Mouse (Mus musculus) forebrain, embryonic 13.5 days (tissue): ENCODE results near the gene Tmem104. TPM values are rescaled to one million over a fixed set of nuclear protein-coding genes. Genes with fewer than 3 reads are reported as not detected.
A peak's percentile ranks its signal among the peaks of the same experiment; 100 is the strongest.

Source experiments
- ATAC-seq: fragments of 200-750 bp; cut with Nextera tagmentation; 2 replicates; pipeline ENCODE4 v1.8.0; 2017
- H3K27ac ChIP-seq: fragments of 300-500 bp; sonication (generic); 2 replicates; pipeline ENCODE4 v1.5.1; 2015; ENCODE audit warnings: inconsistent platforms, mild to moderate bottlenecking, moderate library complexity
- H3K27me3 ChIP-seq: fragments of 300-500 bp; sonication (generic); 2 replicates; pipeline ENCODE4 v1.6.1; 2015; ENCODE audit warnings: mild to moderate bottlenecking, inconsistent platforms
- H3K36me3 ChIP-seq: fragments of 300-500 bp; sonication (generic); 2 replicates; pipeline ENCODE4 v1.6.1; 2015; ENCODE audit warnings: mild to moderate bottlenecking, inconsistent platforms; ENCODE audit not compliant: poor library complexity, severe bottlenecking
- H3K4me1 ChIP-seq: fragments of 300-500 bp; sonication (generic); 2 replicates; pipeline ENCODE4 v1.6.1; 2015; ENCODE audit warnings: inconsistent platforms
- H3K4me2 ChIP-seq: fragments of 300-500 bp; sonication (generic); 2 replicates; pipeline ENCODE4 v1.6.1; 2015; ENCODE audit warnings: inconsistent platforms, mild to moderate bottlenecking, moderate library complexity
- H3K4me3 ChIP-seq: fragments of 300-500 bp; sonication (generic); 2 replicates; pipeline ENCODE4 v1.5.1; 2015; ENCODE audit warnings: mild to moderate bottlenecking, inconsistent platforms
- H3K9ac ChIP-seq: fragments of 300-500 bp; sonication (generic); 2 replicates; pipeline ENCODE4 v1.6.1; 2015; ENCODE audit warnings: mild to moderate bottlenecking, inconsistent platforms
- H3K9me3 ChIP-seq: fragments of 300-500 bp; sonication (generic); replicated peaks from 2 replicates; pipeline ENCODE4 v1.6.1; 2016; ENCODE audit warnings: inconsistent platforms
- WGBS: fragments of 180-500 bp; shearing (Covaris S2); methylation state at CpG from one replicate; pipeline ENCODE4 v1.1.7; 2015; 5-methylcytosine and 5-hydroxymethylcytosine counted together
- polyA plus RNA-seq: library from polyadenylated mRNA; unstranded; fragments of >200 nt; fragmentation: Nextera tagmentation; extraction: Ambion mirVana; gene quantifications from 2 replicates; pipeline ENCODE4 v1.2.1, GENCODE M21; 2015

The Tmem104 gene
- polyA plus RNA-seq, 1 experiment from 2014 or later, result 7.8 TPM

DNA sequence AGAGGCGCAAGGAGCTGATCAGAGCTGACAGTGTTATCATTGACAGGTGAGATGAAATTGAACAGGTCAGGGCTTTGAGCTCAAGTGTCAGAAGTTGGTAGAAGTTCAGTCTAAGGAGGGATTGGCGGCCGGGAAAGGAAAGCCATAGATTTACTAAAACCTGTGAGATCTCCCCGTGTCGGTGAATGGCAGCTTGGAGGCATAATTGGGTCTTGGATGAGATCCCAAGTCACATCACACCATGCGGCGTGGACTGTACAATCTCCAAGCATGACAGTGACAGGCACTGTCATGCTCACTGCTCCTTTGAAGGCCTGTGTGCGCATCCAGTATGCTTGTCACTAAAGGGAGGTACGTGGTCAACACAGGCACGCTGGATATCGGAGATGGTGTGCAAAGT, 75.7 kb downstream of the Tmem104 start:
- Histone ChIP-seq H3K9me3 (no peaks in the 10 kb centered on the region), H3K27ac (no peak overlapping the region), H3K27me3 (peaks cover 97% of the 10 kb centered on the region), H3K9ac (no peak overlapping the region), H3K36me3 (peaks cover 2% of the 10 kb centered on the region; the same call in 1 of the 2 replicates), H3K4me3 (no peak overlapping the region), H3K4me1 (peaks cover 28% of the 10 kb centered on the region), H3K4me2 (no peak overlapping the region)
- ATAC-seq, result no peak
- WGBS, result 72% methylated on average over 11 of the region's 11 CpGs

DNA sequence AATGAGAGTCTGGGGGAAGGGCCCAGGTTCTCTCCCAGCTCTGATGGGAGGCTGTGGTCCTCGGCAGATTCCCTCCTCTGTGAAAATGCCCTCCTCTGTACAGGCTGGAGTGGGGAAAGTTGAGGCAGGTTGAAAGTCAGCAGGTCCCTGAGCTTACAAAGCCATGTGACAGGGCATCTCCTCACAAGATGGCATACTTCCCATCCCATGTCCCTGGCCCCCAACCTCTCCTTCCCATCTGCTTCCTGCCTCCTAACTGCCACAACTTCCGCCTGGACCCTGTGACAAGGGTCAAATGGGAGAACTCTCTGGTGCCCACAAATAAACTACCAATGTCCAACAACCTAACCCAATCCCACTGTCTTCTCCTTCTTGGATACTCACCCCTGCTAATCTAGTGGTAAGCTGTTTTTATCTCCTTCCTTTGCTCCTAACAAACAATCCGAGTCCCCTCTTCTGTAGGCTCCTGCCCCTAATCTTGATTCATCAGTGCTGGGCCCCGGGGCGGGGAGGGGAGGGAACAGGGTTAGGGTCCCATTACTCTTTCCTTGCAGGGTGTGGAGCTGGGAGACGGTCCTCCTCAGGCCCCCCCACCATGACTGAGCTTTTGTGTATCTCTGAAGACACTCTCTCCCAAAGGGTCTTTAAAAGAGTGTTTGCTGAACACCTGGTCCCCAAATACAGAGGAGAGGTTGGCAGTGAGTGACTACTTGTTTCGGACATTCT, 77.0 kb downstream of the Tmem104 start:
- H3K27ac ChIP-seq, result no peak overlapping the region
- peaks cover 25% of the 10 kb centered on the region for H3K4me1 ChIP-seq
- no peak overlapping the region for H3K9ac ChIP-seq
- no peak overlapping the region for H3K4me3 ChIP-seq
- H3K36me3 ChIP-seq, result peaks cover 15% of the 10 kb centered on the region
- 59% methylated on average over 7 of the region's 7 CpGs for WGBS
- ATAC-seq, result no peak
- no peaks in the 10 kb centered on the region for H3K9me3 ChIP-seq
- H3K4me2 ChIP-seq, result 0 out of 2 replicates have a peak overlapping the region, but pooled peaks have one; percentile 56
- peaks cover 97% of the 10 kb centered on the region for H3K27me3 ChIP-seq

DNA sequence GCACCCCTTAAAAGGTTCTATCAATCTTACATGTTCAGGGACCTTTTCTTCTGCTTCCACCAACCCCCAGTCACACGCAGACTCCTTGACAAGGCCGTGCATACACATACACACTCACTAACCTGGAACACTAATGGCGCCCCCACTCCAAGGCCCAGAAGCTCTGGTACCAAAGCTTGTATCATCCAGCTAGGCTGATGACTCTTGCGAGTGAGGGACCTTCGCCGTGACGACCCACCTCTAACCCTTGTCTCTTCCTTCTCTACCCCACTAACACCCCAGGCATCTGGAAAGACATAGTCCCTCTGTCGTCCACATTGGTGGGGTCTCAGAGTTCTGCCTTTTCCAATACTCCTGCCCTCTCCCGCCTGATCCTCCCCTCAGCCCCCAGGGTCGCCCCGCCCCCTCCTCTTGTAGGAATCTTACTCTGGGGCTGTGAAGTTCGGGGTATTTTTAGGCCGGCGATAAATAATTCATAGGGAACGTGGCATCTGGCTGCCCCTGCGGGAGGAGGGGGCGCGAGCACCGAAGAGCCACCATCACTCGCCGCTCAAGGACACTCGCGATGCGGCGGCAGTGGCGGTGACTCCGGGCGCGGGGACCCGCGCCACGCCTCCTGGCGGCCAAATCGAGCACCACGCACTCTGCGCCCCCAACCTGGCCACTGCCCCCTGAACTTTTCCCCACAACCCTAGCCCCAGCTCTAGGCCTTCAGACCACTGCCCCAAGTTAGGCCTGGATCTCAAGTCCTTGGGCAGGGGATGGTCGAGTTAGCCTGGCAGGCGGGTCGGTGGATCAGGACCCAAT, 77.8 kb downstream of the Tmem104 start:
- WGBS, result 6% methylated on average over 39 of the region's 39 CpGs
- 0 out of 2 replicates have a peak overlapping the region, but pooled peaks have one; percentile 30 for H3K9ac ChIP-seq
- H3K4me3 ChIP-seq, result peak overlapping the region; percentile 31

DNA sequence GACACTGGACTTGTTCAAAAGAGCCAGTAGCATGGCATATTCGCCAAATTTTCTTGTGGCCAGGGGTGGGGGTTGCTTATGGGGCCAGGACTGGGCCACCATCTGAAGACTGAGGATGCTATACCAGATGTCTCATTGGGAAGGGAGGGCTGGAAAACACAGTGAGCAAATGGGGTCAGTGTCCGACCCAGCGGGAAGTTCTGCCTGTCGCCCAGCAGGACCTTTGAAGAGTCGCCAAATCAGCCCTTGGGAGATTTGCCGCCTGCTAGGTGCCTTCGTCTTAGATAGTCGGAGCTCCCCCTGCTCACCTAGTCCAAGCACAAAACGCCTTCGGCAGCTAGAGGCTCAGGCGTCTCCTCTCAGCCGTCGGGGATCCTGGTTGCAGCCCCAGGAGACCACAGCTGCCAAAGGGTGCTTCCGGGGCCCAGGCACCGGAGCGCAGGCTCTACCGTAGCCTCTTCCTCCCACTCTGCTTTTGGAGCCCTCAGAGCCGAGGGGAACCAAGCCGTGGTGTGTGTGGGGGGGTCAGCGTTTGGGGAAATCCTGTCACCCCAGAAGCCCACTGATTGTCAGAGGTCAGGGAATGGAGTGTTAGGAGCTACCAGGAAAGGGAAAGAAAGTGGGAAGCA, 78.6 kb downstream of the Tmem104 start:
- H3K36me3 ChIP-seq, result peaks cover 18% of the 10 kb centered on the region
- H3K4me3 ChIP-seq, result peak overlapping the region; percentile 36; the same call in 1 of the 2 replicates
- H3K4me2 ChIP-seq, result peak overlapping the region; percentile 58
- WGBS, result 4% methylated on average over 20 of the region's 20 CpGs
- ATAC-seq, result no peak
- peaks cover 29% of the 10 kb centered on the region for H3K4me1 ChIP-seq
- H3K27ac ChIP-seq, result no peak overlapping the region
- H3K9ac ChIP-seq, result 0 out of 2 replicates have a peak overlapping the region, but pooled peaks have one; percentile 30
- no peaks in the 10 kb centered on the region for H3K9me3 ChIP-seq
- peaks cover 81% of the 10 kb centered on the region for H3K27me3 ChIP-seq

More for the DNA sequence above, 77.8 kb downstream of the Tmem104 start:
- H3K27ac ChIP-seq, result no peak overlapping the region
- peaks cover 25% of the 10 kb centered on the region for H3K4me1 ChIP-seq
- H3K27me3 ChIP-seq, result peaks cover 89% of the 10 kb centered on the region
- H3K9me3 ChIP-seq, result no peaks in the 10 kb centered on the region
- 0 out of 2 replicates have a peak, but pooled peaks have one; percentile 25 for ATAC-seq
- H3K4me2 ChIP-seq, result peak overlapping the region; percentile 56
- peaks cover 18% of the 10 kb centered on the region for H3K36me3 ChIP-seq

DNA sequence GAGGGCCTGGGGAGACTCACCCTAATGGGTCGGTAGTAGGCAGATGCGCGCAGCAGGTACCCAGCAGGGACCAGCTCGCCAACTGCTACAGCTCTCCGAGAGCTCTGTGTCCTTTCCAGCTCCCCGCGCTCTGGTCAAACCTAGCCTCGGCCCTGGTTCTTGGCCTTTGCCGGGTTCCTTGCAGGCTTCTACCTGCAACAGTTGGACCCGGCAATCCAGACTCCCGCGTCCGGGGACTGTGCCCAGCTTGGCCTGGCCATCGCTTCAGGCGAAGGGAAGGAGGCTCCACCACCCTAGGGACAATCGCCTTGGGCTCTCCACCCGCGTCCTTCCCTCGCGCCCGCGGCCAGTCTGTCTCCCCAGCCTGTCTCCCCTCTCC, 79.1 kb downstream of the Tmem104 start:
- H3K27me3 ChIP-seq, result peaks cover 76% of the 10 kb centered on the region
- H3K4me1 ChIP-seq, result peaks cover 29% of the 10 kb centered on the region
- 0 out of 2 replicates have a peak overlapping the region, but pooled peaks have one; percentile 26 for H3K9ac ChIP-seq
- H3K4me2 ChIP-seq, result peak overlapping the region; percentile 58
- peaks cover 22% of the 10 kb centered on the region for H3K36me3 ChIP-seq
- H3K4me3 ChIP-seq, result peak overlapping the region; percentile 36
- no peak for ATAC-seq
- WGBS, result 2% methylated on average over 22 of the region's 22 CpGs
- no peaks in the 10 kb centered on the region for H3K9me3 ChIP-seq
- H3K27ac ChIP-seq, result no peak overlapping the region

DNA sequence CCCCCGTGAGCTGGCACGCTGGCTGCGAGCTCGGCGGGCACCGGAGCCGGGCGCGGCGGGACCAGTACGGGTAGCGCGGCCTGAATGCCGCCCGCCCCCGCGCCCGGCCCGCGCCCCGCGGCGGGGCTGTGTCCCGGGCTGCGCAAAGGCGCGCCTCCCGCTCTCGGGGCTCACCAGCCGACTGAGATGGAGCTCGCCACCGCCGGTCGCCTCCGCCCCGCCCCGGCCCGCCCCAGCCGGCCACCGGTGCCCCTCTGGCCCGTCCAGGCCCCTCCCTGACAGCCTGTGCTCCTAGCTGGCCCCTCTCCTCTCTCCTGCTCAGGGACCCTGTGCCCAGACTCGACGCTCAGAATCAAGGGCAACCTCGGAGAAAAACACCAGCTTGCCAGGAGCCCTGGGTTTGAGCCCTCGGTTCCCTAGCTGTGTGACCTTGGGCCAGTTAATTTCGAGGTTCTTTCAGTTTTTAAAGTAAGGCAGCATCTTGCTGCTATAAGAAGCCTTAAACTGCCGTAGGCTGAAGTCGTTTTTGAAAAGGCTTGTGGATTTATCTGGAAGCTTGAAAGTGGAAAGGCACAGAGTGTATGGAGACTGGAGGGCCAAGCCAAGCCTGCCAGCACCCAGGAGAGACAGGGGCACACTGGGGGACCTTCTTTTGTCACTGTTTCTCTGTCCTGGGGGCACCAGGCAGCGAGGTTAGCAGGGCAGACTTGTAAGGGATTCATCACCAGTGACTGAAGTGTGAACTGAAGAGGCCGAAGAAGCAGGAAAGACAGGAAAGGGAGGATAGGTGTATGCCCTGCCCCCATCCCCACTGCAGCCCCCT, 80.0 kb downstream of the Tmem104 start, which contains the start of gene Grin2c:
TSS of gene Grin2c (minus strand) at position 183 of the 823 bp plus-strand sequence.
- Histone ChIP-seq H3K36me3 (peaks cover 25% of the 10 kb centered on the region), H3K27me3 (peaks cover 67% of the 10 kb centered on the region), H3K4me2 (peak within 1 kb of the TSS; percentile 58), H3K9me3 (no peaks in the 10 kb centered on the region), H3K27ac (no peak within 1 kb of the TSS), H3K4me1 (peaks cover 29% of the 10 kb centered on the region), H3K4me3 (peak within 1 kb of the TSS; percentile 36), H3K9ac (peak within 1 kb of the TSS; percentile 26; the same call in 1 of the 2 replicates)
- 21% methylated on average over 11 of the region's 50 CpGs for WGBS
- no peak for ATAC-seq

DNA sequence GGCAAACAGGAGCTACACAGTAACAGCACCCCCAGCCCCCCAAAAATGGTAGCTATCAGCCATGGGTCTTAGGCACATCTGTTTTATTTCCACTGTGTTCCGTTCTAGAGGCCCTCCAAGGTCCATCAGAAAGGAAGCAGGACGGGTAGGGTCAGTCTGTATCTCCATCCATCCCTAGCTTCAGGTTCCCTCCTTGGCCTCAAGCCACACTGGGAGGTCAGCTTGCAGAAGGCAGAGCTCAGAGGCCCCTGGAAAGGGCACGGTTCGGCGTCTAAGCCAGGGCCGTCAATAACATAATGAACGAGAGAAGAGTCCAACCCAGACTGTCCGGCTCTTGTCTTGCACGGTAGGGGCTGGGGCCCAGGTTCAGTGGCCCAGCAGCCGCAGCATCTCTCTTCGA, 80.7 kb downstream of the Tmem104 start:
- H3K9ac ChIP-seq, result no peak overlapping the region
- H3K9me3 ChIP-seq, result no peaks in the 10 kb centered on the region
- H3K4me1 ChIP-seq, result peaks cover 29% of the 10 kb centered on the region
- WGBS, result 83% methylated on average over 11 of the region's 11 CpGs
- ATAC-seq, result no peak
- no peak overlapping the region for H3K27ac ChIP-seq
- no peak overlapping the region for H3K4me3 ChIP-seq
- peaks cover 60% of the 10 kb centered on the region for H3K27me3 ChIP-seq
- H3K4me2 ChIP-seq, result no peak overlapping the region
- H3K36me3 ChIP-seq, result peaks cover 25% of the 10 kb centered on the region

DNA sequence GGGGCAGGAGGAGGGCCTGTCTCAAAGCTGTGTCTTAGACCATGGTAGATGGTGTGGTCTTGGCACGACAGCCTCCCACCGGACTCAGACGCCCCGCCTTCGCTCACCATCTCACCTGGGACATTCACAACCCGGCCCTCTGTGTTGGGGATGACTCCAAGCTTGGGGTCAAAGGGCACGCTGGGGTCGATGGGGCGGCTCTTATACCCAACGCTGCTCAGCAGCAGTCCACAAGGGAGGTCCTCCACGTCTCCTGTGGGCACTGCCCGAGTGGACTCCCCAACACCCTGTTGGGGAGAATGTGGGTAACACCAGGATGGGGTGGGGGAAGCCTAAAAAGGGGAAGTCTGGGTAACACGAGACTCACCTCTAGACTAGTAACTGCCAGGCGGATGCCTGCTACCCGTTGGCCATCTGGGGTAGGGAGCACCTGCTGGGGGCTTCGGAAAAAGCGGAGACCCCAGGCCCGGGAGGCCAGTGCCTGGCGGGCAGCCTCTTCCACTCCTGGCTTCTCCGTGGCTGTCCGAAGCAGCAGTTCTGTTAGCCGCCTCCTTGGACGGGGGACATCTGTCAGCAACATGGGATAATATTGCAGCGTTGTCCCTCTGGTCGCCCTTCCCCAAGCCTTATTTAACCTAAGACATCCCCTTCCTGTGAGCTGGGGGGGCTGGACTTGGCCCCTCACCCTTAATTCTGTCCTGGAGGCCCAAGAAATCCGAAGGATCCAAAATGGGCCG, 82.2 kb downstream of the Tmem104 start:
- H3K9ac ChIP-seq, result no peak overlapping the region
- no peak overlapping the region for H3K27ac ChIP-seq
- ATAC-seq, result no peak
- no peak overlapping the region for H3K4me2 ChIP-seq
- H3K4me3 ChIP-seq, result no peak overlapping the region
- WGBS, result 91% methylated on average over 27 of the region's 27 CpGs
- H3K4me1 ChIP-seq, result peaks cover 29% of the 10 kb centered on the region
- H3K36me3 ChIP-seq, result peaks cover 25% of the 10 kb centered on the region
- peaks cover 49% of the 10 kb centered on the region for H3K27me3 ChIP-seq
- H3K9me3 ChIP-seq, result no peaks in the 10 kb centered on the region

DNA sequence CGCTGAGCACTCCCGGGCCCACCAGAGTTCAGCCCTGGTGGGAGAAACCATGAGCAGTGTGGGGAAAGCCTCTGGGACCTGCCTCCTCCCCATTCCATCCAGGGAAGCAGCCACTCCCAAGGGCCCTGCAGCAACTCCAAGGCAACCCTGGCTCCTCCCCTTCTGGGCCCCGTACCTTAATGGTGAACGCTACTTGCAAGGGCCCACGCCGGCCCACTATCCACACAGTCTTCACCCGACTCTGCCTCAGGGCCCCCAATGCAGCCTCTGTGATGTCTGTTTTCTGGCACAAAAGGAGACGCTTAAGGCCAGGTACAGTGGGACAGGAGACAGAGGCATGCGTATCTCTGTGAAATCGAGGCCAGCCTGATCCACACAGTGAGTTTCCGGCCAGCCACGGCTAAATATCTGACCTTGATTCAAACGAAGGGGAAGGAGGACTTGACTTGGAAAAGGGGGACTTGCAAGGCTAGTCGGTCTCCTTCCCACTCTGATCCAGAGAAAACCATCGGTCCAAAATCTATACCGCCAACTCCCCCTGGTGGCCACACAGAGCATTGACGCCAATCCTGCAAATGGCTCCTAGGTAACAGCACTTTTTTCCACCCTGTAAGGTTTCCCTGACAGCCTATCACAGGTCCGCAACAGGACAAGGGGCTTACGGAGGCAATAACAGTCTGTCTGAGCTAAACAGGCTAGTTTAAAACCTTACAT, 83.0 kb downstream of the Tmem104 start:
- peaks cover 25% of the 10 kb centered on the region for H3K36me3 ChIP-seq
- no peaks in the 10 kb centered on the region for H3K9me3 ChIP-seq
- peaks cover 30% of the 10 kb centered on the region for H3K4me1 ChIP-seq
- 29% methylated on average over 18 of the region's 19 CpGs for WGBS
- no peak overlapping the region for H3K27ac ChIP-seq
- no peak overlapping the region for H3K9ac ChIP-seq
- H3K4me2 ChIP-seq, result no peak overlapping the region
- peaks cover 40% of the 10 kb centered on the region for H3K27me3 ChIP-seq
- no peak overlapping the region for H3K4me3 ChIP-seq
- 0 out of 2 replicates have a peak, but pooled peaks have one; percentile 37 for ATAC-seq

DNA sequence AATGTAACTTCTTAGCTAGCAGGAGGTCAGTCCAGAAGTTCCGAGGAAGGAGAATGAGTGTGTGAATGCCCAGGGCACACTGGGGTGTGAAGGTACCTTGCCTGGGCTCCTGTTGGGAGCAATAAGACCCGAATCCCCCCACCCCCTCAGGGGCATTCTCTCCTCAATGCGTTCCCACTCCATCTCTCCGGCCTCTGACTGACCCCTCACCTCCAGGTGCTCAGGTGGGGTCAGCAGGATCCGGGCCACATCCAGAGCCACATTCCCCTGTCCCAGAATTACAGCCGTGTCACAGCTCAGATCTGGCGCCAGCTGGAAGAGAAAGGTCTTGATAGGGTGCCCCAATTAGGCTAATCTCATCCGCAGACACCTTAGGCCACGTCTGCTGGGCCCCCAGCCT, 83.8 kb downstream of the Tmem104 start:
- H3K27me3 ChIP-seq, result peaks cover 33% of the 10 kb centered on the region
- ATAC-seq, result no peak
- peaks cover 25% of the 10 kb centered on the region for H3K36me3 ChIP-seq
- no peak overlapping the region for H3K4me2 ChIP-seq
- 85% methylated on average over 9 of the region's 9 CpGs for WGBS
- no peak overlapping the region for H3K27ac ChIP-seq
- H3K9me3 ChIP-seq, result no peaks in the 10 kb centered on the region
- no peak overlapping the region for H3K9ac ChIP-seq
- H3K4me1 ChIP-seq, result peaks cover 30% of the 10 kb centered on the region
- H3K4me3 ChIP-seq, result no peak overlapping the region
